Mouse (Mus musculus) c-Kit-positive CD71-positive TER-119-negative erythroid progenitor cells, embryonic 14.5 days (primary cell): ENCODE measurements around the gene Prkn.

Experiments used
- DNase-seq: peaks from one replicate; pipeline ENCODE4 v3.0.0-alpha.2; 2013; ENCODE audit warnings: low read depth

The Prkn gene

GRCm38 (mm10) chr17:11751251-11751650, 911.1 kb downstream of the Prkn start:
- DNase-seq = no peak

GRCm38 (mm10) chr17:11752686-11753085, 912.5 kb downstream of the Prkn start:
- no peak for DNase-seq

- DNase-seq = no peak
Measured at GRCm38 (mm10) chr17:11765117-11765516, 924.9 kb downstream of the Prkn start.

- DNase-seq = no peak
Measured at GRCm38 (mm10) chr17:11765581-11765980, 925.4 kb downstream of the Prkn start.

- no peak for DNase-seq
Measured at GRCm38 (mm10) chr17:11767301-11767700, 927.1 kb downstream of the Prkn start.

GRCm38 (mm10) chr17:11768345-11768744, 928.2 kb downstream of the Prkn start:
- DNase-seq = no peak

- DNase-seq = no peak
Measured at GRCm38 (mm10) chr17:11768971-11769370, 928.8 kb downstream of the Prkn start.

GRCm38 (mm10) chr17:11769513-11769912, 929.3 kb downstream of the Prkn start:
- DNase-seq = no peak

- no peak for DNase-seq
Measured at GRCm38 (mm10) chr17:11779547-11779946, 939.4 kb downstream of the Prkn start.

GRCm38 (mm10) chr17:11780005-11780404, 939.8 kb downstream of the Prkn start:
- DNase-seq = no peak

- no peak for DNase-seq
Measured at GRCm38 (mm10) chr17:11780805-11781481, 940.8 kb downstream of the Prkn start.

GRCm38 (mm10) chr17:11788270-11788936, 948.2 kb downstream of the Prkn start:
- no peak for DNase-seq

GRCm38 (mm10) chr17:11795979-11796378, 955.8 kb downstream of the Prkn start:
- no peak for DNase-seq

- no peak for DNase-seq
Measured at GRCm38 (mm10) chr17:11801226-11801625, 961.0 kb downstream of the Prkn start.

GRCm38 (mm10) chr17:11807280-11807679, 967.1 kb downstream of the Prkn start:
- DNase-seq = no peak

GRCm38 (mm10) chr17:11817886-11818285, 977.7 kb downstream of the Prkn start:
- DNase-seq = no peak

GRCm38 (mm10) chr17:11819506-11819905, 979.3 kb downstream of the Prkn start:
- no peak for DNase-seq

GRCm38 (mm10) chr17:11820757-11821156, 980.6 kb downstream of the Prkn start:
- DNase-seq = no peak

GRCm38 (mm10) chr17:11829501-11829900, 989.3 kb downstream of the Prkn start:
- no peak for DNase-seq

- DNase-seq = no peak
Measured at GRCm38 (mm10) chr17:11837121-11837520, 996.9 kb downstream of the Prkn start.

GRCm38 (mm10) chr17:11844436-11844835, 1004.3 kb downstream of the Prkn start:
- no peak for DNase-seq

GRCm38 (mm10) chr17:11844989-11845388, 1004.8 kb downstream of the Prkn start:
- DNase-seq = no peak

- peak; percentile 5 for DNase-seq
Measured at GRCm38 (mm10) chr17:11845506-11845905, 1005.3 kb downstream of the Prkn start.

- no peak for DNase-seq
Measured at GRCm38 (mm10) chr17:11854571-11854970, 1014.4 kb downstream of the Prkn start.
